Mouse (Mus musculus): ENCODE results near the gene Aldh8a1.
"Not testable (repeated sequence)": the region's sequence is repeated elsewhere in the genome, so short reads cannot be mapped to it uniquely, and the experiment has no call there.

Aldh8a1 gene

DNA sequence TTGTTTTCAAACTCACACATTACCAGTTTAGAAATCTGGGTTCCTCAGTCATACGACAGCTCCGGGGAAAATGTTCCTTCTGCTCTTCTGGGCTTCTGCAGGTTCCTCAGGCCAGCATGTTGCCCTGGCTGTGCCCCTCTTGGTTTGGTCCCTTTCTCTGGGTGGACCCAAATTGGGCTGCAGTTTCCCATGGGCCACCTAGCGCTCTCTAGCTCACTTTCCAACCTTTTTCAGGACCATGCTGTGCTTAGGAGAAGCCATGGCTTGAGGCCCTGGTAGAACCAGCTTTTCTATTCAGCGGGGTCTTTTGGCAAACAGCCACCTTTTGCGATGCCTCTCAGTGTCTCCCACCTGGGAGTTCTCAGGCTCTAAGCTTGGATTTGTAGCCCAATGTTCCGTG, 4.8 kb upstream of the Aldh8a1 start:
- DNase-seq = no peak

DNA sequence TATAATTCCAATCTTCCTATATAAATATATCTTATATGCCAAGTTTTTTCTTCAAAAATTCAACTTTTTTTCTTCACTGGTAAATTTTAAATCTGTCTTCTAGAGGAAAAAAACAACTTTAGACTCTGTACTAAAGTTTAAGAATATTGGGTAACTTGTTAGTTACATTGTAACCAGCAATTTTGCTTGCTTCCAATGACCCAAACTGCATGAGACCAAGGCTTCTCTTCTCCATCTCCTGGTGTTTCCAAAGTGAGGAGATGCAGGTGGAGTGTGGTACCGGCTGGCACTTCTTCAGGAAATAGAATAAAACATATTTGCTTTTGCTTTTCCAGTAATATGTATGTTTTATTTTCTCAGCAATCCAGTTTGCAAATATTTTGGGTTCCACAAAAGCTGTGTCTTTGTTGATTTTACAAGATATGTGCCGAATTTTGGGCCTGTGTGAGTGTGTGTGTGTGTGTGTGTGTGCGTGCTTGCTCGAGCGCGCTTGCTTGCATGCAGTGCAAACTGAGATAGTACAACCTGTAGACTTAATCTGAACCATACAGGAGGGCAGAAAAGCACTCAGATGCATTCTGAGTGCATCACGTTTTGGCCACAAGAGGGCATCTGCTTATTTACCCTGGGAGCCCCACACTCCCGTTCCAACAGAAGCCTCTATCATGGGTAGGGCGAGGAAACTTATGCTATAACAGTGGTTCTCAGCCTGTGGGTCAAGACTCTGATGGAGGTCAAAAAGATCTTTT, 1.3 kb downstream of the Aldh8a1 start:
- no peak for DNase-seq

DNA sequence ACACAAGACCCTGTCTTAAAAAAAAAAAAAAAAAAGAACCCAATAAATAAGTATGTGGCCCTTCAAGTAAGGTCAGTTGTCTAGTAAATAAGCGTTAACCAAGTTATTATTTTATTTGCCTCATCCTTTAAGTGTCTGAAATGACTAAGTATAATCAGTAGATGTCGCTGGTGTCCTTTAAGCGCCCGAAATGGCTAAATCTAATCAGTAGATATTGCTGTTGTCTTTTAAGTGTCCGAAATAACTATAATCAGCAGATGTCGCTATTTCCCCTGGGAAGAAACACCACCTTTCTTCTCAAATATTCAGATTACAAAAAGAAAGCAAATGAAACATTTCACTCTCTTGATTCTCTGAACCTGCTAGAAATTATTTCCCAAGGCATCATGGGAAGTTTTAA, 5.8 kb downstream of the Aldh8a1 start:
- peak in 1 of 2 experiments; percentile 17 for DNase-seq

DNA sequence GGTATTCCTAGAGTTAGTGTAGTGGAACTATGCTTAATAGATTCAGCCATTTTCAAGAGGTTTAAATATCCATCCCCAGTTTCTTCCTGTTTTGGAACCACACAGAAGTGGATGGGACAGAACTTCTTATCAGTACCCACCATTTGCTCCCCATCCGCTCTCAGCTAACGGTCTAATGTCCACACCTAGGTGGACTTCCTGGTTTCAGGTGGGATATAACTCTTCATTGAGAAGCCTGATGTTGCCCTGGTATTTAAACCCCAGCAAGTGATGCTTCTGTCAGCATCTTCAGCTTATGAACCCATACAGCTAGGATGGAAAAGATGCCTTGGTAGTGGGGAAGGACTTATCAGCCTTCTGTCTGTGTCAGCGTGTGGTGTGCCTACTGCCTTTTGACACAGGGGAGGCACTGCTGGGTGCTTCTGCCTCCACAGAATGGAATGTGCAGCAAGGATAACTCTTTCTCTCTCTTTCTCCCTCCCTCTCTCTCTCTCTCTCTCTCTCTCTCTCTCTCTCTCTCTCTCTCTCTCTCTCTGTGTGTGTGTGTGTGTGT, 8.1 kb downstream of the Aldh8a1 start:
- no peak for DNase-seq

DNA sequence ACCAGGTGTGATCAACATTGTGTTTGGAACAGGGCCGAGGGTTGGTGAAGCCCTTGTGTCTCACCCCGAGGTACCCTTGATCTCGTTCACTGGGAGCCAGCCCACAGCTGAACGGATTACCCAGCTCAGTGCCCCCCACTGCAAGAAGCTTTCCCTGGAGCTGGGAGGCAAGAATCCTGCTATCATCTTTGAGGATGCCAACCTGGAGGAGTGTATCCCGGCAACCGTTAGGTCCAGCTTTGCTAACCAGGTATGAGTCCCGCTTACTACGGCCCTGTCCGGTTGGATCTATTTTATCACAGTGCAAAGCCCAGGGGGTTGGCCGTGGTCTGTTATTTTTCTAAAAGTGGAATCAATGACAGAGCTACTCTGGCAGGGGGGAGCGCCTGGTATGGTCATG, 12.0 kb downstream of the Aldh8a1 start:
- DNase-seq = no peak

DNA sequence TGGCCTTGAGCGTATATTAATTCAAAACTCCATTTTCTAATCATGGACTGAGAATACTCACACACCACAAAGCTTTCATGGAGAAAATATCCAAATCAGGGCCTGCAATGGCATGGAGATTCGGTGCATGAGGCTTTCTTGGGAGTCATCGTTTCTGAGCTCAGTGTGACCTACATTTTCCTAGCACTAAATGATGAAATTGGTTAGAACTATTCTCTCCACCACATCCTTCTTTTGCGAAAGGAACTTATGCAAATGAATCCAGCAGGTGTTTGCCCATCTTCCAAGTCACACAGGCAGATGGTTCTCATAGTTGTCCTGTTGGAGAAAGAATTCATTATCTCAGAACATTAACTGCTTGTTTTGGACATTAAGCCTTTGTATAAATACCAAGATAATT, 13.3 kb downstream of the Aldh8a1 start:
- no peak for DNase-seq

DNA sequence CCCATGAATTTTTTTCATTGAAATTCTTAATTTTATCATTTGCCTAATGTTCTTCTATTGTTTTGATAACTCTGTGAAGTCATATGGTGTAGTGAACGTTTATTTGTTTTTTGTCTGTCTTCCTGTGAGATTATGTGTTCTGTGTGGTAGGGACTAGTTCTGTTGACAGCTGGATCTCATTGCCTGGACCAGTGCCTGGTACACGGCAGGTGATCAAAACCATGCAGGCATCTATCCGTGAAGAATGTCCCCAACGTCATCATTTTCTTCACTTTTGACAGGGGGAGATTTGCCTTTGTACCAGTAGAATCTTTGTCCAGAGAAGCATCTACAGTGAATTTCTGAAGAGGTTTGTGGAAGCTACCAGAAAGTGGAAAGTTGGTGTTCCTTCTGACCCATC, 14.2 kb downstream of the Aldh8a1 start:
- no peak for DNase-seq

DNA sequence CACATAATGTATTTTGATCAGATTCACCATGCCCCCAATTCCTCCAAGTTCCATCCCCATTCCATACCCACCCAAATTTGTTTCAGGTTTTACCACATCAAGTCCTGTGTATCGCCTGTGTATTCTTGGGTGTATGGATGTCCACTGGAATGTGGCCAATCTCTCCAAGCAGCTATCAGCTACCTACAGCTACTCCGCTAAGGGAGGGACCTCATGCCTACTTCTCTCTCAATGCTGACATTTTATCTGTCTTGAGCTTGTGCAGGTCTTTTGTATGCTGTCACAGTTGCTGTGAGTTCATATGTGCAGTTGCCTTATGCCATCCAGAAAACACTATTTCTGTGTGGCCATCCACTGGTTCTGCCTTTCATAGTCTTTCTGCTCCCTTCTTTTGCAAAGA, 16.3 kb downstream of the Aldh8a1 start:
- DNase-seq = no peak

DNA sequence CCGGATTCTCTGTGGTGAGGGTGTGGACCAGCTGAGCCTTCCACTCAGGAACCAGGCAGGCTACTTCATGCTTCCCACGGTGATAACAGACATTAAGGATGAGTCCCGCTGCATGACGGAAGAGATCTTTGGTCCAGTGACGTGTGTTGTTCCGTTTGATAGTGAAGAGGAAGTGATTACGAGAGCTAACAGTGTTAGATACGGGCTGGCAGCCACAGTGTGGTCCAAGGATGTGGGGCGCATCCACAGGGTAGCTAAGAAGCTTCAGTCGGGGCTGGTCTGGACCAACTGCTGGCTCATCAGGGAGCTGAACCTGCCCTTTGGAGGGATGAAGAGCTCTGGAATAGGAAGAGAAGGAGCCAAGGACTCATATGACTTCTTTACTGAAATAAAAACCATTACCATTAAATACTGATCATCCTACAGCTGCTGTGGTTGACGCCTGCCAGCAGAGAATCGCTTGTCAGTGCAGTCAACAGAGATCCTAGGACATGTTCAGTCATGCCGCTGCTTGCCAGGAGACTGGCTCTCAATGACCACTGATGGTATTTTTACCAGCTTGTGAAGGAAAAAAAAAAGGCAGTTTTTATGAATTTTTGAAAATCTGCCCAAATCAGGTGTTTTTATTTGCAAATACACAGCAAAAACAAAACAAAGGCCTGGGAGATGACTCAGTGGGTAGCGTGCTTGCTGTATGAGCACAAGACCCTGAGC, 18.5 kb downstream of the Aldh8a1 start:
- DNase-seq = no peak

DNA sequence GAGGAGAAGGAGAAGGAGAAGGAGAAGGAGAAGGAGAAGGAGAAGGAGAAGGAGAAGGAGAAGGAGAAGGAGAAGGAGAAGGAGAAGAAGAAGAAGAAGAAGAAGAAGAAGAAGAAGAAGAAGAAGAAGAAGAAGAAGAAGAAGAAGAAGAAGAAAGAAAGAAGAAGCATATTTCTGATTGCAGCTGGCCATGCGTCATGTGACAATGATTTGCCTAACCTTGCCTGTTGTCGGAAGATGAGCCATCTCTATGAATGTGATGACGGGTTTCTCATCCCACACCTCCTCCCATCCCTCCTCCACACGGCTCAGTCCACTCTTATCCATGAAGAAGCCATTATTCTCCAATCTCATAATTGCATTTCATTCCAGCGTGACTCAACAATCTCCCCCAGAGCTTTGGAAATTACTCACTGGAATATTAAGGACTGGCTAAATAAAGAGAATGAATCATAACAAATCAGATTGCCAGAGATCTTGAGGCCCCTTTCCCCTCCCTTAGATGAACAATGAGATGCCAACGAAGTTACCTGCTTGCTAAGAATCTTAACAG, 21.9 kb downstream of the Aldh8a1 start:
- DNase-seq = not testable (repeated sequence)

DNA sequence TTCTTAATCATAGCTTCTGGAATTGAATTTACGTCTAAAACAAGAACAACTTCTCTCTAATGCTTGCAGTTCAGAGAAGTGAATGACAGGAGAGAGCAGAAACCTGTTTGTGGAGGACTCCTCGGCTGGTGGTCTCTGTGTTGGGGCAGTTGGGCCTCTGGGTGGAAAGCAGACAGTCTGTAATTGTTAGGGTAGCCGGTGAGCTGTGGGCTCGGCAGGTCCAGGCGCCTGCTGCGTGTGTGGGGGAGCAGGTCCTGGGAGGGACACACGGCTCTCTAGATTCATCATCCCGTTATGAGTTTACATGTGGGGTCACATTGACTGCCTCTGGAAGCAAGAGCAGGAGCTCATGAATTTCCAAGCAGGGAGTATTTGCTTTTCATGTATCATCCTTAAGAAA, 22.5 kb downstream of the Aldh8a1 start:
- no peak for DNase-seq

DNA sequence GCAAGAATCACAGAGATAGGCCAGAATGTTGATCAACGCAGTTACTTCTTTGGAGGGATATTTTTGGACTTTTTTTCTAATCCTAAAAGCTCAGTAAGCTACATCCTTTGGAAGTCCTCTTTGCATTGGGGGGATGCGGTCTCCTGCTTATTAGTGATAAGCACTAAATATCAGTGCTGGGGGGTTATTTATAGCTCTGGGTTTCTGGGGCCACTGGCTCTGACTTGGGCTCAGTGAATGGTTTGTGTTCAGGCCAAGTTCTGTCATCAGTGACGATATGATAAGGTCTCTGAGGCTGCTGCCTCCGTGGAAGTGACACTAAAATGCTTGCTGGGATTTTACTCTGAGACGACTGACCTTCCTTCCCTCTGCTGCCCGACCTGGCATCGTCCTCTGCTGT, 22.9 kb downstream of the Aldh8a1 start:
- no peak for DNase-seq

DNA sequence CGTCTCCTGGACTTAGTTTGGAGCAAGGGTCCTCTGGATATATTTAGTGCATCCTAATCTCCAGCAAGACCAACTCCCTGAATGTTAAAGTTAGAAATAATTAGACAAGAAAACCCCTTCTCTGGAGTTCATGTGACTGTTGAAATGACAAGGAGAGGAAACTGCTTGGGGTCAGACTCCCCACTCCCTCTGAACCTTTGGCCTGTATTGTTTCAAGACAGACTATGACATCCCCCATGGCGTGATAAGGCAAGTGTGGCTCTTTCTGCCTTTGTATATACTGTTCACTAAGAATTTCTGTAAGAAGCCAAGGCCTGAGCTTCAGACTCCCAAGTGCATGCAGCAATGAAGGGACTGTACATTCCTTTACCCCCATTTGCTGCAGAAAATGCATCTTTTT, 23.4 kb downstream of the Aldh8a1 start:
- DNase-seq = no peak

DNA sequence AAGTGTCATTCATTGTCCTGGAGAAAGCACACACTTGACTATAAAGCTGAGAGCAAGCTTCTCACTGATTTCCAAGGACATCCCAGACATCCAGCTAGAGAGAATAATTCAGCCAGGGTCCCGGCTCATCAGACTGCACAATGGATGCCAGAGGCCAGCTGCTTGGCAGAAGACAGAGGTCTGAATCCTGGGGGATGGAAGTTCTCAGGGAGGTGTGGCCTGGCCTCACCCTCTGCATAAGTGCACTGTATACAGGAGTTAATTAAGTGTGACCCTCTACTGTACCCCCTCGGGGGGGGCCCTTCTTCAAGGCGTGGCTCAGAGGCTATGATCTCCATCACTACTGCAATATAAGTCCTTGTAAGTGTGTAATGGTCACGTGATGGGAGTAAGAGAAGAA, 24.2 kb downstream of the Aldh8a1 start:
- no peak for DNase-seq

DNA sequence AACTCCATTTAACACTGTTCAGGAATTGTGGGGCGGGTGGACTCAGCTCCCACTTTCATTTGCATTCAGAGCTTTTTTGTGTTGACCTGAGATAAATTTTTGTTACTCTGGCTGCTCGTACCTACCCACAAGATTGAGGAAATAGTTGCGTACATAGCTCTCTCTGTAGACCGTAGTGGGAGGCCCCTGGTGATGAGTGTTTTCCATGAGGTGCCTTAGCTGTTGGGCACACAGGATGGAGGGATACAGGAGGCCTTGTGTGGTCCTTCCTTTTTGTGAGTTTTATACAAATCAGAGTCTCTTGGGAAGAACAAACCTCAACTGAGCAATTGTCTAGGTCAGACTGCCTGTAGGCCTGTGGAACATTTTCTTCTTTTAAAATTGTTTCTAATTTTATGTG, 27.7 kb downstream of the Aldh8a1 start:
- DNase-seq = no peak

DNA sequence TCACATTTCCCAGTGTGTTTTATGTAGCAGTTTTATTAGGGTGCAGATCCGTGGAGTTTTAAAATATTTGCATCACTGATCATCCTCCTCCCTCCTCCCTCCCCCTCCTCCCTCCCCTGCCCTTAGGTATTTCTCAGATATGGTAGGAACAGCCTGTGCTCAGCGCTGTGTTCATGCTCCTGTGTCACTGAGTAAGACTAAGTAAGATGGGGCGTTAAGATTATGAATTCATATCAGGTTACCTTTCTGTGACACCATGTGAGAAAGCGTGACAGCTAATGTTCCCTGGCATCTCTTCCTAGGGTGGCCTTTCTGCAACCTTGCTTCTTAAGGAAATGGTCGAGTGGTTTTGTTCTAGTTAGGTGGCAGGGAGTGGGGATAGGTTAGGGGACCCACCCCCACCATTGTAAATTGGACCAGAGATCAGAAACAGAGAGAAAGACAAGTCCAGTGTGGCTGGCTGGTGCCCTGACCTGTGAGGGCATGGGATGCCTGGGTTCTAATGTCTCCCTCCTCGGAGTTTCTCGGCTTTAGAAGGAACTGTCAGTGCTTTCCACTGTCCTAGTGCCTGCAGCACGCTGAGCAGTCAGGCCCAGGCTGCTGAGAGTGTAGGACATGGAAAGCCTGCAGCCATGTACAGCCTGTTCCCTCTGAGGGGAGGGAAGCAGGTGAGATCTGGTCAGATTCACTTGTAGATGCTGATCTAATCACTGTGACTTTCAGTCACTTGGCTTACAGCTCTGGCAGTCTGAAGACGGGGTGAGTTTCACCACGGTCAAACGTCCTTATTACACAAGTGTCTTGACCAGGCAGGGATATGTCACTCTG, 28.8 kb downstream of the Aldh8a1 start:
- peak; percentile 20 to 23 for DNase-seq

DNA sequence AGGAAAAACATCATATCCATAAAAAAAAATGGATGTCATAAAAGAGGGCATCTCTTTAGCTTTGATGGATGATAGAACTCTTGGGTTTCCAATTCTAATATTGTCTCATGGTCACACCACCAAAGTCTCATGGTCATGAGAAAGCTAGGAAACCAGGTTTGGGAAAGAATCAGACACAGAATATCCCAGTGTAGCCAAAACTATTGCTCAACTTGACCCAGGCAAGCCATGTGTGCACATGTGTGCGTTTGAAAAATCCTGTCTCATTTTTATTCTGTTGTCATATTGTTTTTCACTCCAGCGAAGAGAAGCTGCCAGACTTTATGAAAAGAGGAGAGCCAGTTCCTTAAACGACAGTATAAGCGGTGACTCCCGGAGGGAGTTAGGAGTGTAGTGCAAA, 33.6 kb downstream of the Aldh8a1 start:
- no peak for DNase-seq

DNA sequence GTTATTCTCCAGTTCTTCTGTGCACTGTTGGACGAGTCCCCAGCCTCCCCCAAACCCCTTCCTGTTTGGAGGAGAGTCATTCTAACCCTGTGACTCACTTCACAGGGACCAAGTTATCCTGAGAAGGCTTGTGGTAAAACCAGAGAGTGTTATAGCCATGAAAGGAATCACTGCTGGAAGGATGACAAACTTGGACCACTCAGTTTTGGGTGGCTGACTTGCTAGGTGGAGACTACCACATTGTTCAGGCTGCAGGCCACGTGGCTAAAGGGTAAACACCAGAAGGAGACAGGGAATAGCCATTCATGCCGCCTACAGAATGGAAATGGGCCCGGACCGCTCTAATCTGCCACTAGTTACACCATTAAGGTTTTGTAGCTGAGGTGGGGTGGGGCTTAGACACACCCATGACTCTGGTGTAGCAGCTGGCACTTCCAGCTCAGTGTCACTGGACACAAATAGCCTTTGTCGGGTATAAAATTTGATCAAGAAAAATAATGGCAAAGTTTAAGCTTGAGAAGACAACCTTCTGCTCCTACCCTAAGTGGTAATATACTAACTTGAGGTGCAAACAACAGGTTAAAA, 34.6 kb downstream of the Aldh8a1 start:
- DNase-seq = no peak

DNA sequence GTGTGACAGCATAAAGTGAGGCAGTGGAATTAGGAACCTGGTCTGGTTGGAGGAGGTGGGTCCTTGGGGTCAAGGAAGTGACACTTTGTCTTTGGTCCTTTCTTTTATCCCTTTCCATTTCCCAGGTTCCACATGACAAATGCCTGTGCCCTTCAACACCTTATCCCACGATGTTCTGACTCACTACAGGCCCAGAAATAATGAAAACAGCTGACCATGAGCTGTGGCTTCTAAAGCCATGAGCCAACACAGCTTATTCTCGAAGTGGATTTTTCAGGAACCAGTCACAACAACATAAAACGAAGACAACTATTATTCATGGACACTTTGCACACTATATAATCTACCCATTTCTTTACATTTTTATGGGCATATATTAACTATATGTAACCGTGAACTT, 37.9 kb downstream of the Aldh8a1 start:
- DNase-seq = no peak

DNA sequence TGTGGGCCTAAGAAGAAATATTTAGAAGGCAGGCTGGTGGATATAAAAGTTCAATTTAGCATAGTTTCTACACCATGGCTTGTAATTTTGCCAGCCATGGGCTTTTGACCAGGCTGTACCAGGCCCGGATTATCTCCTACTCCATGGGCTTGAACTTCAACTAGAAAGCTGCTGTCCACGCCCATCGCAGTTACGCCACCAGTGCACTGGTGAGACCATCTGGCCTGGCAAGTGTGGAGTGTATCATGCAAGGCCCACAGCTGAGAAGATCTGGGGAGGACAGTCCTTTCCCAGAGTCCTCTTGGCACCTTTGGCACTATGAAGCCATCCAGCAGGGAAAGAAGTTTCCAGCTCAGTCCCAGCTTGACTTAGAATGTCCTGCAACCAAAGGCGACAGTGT, 39.1 kb downstream of the Aldh8a1 start:
- no peak for DNase-seq

DNA sequence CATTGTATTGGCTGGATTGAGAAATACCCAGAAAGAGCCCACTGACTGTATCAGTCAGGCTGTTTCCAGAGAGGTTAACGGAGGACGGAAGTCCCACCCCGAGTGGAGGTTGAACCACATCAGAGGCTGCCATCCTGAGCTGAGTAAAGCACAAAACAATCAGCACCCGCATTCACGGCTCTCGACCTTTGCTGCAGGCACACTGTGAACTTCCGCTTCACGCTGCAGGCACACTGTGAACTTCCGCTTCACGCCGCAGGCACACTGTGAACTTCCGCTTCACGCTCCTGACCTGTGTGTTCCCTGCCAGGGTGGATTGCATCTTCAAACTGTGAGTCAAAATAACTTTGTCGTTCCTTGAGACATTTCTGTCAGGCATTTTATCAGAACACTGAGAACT, 42.1 kb downstream of the Aldh8a1 start:
- no peak for DNase-seq
